Mouse (Mus musculus): ENCODE data around the gene Flcn. TPM values are rescaled to one million over a fixed set of nuclear protein-coding genes. Genes with fewer than 3 reads are reported as not detected.
"Not testable (repeated sequence)": the region's sequence is repeated elsewhere in the genome, so short reads cannot be mapped to it uniquely, and the experiment has no call there.

Gene Flcn
- polyA plus RNA-seq, 1 experiment from 2014 or later: 34.1 TPM

- peaks cover 16% of the 10 kb centered on the region; the same call in 1 of the 2 replicates for H3K36me3 ChIP-seq (ENCODE audit: control insufficient read depth, insufficient read depth, low read length)
- H3K4me1 ChIP-seq (ENCODE audit: control insufficient read depth, insufficient read depth, low read length): peaks cover 18% of the 10 kb centered on the region
- H3K9ac ChIP-seq (ENCODE audit: low read length); H3K4me3 ChIP-seq (replicated peaks; ENCODE audit: low read length); H3K9me3 ChIP-seq (replicated peaks; ENCODE audit: control insufficient read depth, low read length); H3K27me3 ChIP-seq (ENCODE audit: control insufficient read depth, insufficient read depth, low read length); H3K4me2 ChIP-seq (ENCODE audit: low read depth, low read length); H3K27ac ChIP-seq (ENCODE audit: low read length); ATAC-seq (ENCODE audit: insufficient read depth, low FRiP score): not testable (repeated sequence)
- WGBS: no CpG with 5 or more reads among the region's 1 CpGs
Observed at GRCm38 (mm10) chr11:59837789-59838188, 28.0 kb upstream of the Flcn start.

DNA sequence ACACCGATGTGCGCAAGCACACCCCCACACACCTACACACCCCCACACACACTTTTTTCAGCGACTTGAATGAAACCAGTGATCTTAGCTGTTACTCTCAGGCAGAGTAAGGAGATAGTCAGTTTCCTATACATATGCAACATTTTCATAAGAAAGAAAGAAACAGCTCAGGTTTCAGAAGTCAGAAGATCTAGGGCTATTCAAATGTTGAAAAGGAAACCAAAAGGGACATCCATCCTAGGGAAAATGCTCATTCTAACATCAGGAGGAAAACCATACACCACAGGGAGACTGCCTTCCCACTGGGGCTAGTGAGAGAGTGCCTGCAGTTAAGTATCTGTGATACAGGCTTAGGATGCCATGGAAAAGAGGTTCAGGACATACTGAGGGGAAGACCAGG lies 11.8 kb upstream of the Flcn start:
- no peaks in the 10 kb centered on the region for H3K4me1 ChIP-seq (ENCODE audit: control insufficient read depth, insufficient read depth, low read length)
- no peaks in the 10 kb centered on the region for H3K9me3 ChIP-seq (replicated peaks; ENCODE audit: control insufficient read depth, low read length)
- no peak overlapping the region for H3K4me3 ChIP-seq (replicated peaks; ENCODE audit: low read length)
- H3K27ac ChIP-seq (ENCODE audit: low read length): no peak overlapping the region
- 90% methylated on average over 3 of the region's 3 CpGs for WGBS
- ATAC-seq (ENCODE audit: insufficient read depth, low FRiP score): no peak
- H3K36me3 ChIP-seq (ENCODE audit: control insufficient read depth, insufficient read depth, low read length): peaks cover 19% of the 10 kb centered on the region
- no peak overlapping the region for H3K9ac ChIP-seq (ENCODE audit: low read length)
- no peaks in the 10 kb centered on the region for H3K27me3 ChIP-seq (ENCODE audit: control insufficient read depth, insufficient read depth, low read length)
- H3K4me2 ChIP-seq (ENCODE audit: low read depth, low read length): no peak overlapping the region

GRCm38 (mm10) chr11:59817916-59818315 lies 8.1 kb upstream of the Flcn start:
- ATAC-seq (ENCODE audit: insufficient read depth, low FRiP score): no peak
- no peak overlapping the region for H3K4me3 ChIP-seq (replicated peaks; ENCODE audit: low read length)
- no peaks in the 10 kb centered on the region for H3K9me3 ChIP-seq (replicated peaks; ENCODE audit: control insufficient read depth, low read length)
- no peaks in the 10 kb centered on the region for H3K27me3 ChIP-seq (ENCODE audit: control insufficient read depth, insufficient read depth, low read length)
- WGBS: 94% methylated on average over 3 of the region's 3 CpGs
- no peak overlapping the region for H3K9ac ChIP-seq (ENCODE audit: low read length)
- H3K36me3 ChIP-seq (ENCODE audit: control insufficient read depth, insufficient read depth, low read length): peaks cover 12% of the 10 kb centered on the region; the same call in 1 of the 2 replicates
- no peaks in the 10 kb centered on the region for H3K4me1 ChIP-seq (ENCODE audit: control insufficient read depth, insufficient read depth, low read length)
- no peak overlapping the region for H3K27ac ChIP-seq (ENCODE audit: low read length)
- H3K4me2 ChIP-seq (ENCODE audit: low read depth, low read length): no peak overlapping the region

DNA sequence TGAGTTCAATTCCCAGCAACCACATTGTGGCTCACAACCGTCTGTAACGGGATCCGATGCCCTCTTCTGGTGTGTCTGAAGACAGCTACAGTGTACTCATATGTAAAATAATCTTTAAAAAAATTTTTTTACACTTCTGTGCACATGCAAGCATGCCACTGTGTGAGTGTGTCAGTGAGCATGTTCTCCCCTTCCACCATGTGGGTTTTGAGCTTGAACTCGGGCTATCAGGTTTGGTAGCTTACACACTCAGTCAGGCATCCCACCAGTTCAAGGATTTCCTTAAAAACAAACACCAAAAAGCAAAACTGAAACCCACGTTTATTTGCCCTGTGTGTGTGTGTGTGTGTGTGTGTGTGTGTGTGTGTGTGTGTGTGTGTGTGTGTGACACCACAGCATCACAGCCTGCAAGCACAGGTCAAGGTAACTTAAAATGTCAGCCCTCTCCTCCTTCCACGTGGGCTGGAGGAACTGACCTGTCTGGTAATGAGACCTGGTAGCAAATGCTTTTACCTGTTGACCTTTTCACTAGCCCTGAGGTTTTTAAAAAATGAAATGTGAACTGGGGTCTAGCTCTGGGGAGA lies 5.8 kb upstream of the Flcn start:
- H3K4me1 ChIP-seq (ENCODE audit: control insufficient read depth, insufficient read depth, low read length): peaks cover 7% of the 10 kb centered on the region; the same call in 1 of the 2 replicates
- no peak overlapping the region for H3K4me2 ChIP-seq (ENCODE audit: low read depth, low read length)
- no peaks in the 10 kb centered on the region for H3K9me3 ChIP-seq (replicated peaks; ENCODE audit: control insufficient read depth, low read length)
- peaks cover 8% of the 10 kb centered on the region; the same call in 1 of the 2 replicates for H3K36me3 ChIP-seq (ENCODE audit: control insufficient read depth, insufficient read depth, low read length)
- ATAC-seq (ENCODE audit: insufficient read depth, low FRiP score): no peak
- H3K9ac ChIP-seq (ENCODE audit: low read length): no peak overlapping the region
- H3K4me3 ChIP-seq (replicated peaks; ENCODE audit: low read length): no peak overlapping the region
- H3K27me3 ChIP-seq (ENCODE audit: control insufficient read depth, insufficient read depth, low read length): no peaks in the 10 kb centered on the region
- WGBS: 83% methylated on average over 6 of the region's 6 CpGs
- no peak overlapping the region for H3K27ac ChIP-seq (ENCODE audit: low read length)

GRCm38 (mm10) chr11:59814936-59815335 lies 5.1 kb upstream of the Flcn start:
- no peaks in the 10 kb centered on the region for H3K9me3 ChIP-seq (replicated peaks; ENCODE audit: control insufficient read depth, low read length)
- no peaks in the 10 kb centered on the region for H3K27me3 ChIP-seq (ENCODE audit: control insufficient read depth, insufficient read depth, low read length)
- peaks cover 7% of the 10 kb centered on the region; the same call in 1 of the 2 replicates for H3K4me1 ChIP-seq (ENCODE audit: control insufficient read depth, insufficient read depth, low read length)
- no peak for ATAC-seq (ENCODE audit: insufficient read depth, low FRiP score)
- 85% methylated on average over 6 of the region's 6 CpGs for WGBS
- no peak overlapping the region for H3K9ac ChIP-seq (ENCODE audit: low read length)
- no peak overlapping the region for H3K4me3 ChIP-seq (replicated peaks; ENCODE audit: low read length)
- H3K4me2 ChIP-seq (ENCODE audit: low read depth, low read length): no peak overlapping the region
- H3K36me3 ChIP-seq (ENCODE audit: control insufficient read depth, insufficient read depth, low read length): 0 out of 2 replicates have a peak, but pooled peaks cover 8% of the 10 kb centered on the region
- no peak overlapping the region for H3K27ac ChIP-seq (ENCODE audit: low read length)

DNA sequence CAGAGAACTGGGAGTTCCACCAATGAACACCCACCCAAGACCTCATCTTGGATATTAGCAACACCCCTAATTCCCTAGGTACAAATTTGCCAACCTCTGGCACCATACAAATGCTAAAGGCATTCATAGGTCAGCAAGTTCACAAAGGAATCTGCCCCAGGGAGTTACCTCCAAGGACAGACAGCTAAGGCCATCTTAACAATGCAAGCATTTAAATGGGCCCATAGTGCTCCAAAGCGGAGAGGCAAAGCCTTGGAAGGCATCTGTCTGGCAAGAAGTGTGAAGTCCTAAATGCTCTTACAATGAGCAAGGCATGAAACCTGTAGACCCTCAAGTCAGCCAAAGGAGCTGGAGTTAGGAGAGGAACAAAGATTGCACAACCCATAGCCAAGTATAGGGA lies 4.5 kb upstream of the Flcn start:
- no peak overlapping the region for H3K9ac ChIP-seq (ENCODE audit: low read length)
- 95% methylated on average over 1 of the region's 1 CpGs for WGBS
- no peak for ATAC-seq (ENCODE audit: insufficient read depth, low FRiP score)
- peaks cover 7% of the 10 kb centered on the region; the same call in 1 of the 2 replicates for H3K4me1 ChIP-seq (ENCODE audit: control insufficient read depth, insufficient read depth, low read length)
- no peaks in the 10 kb centered on the region for H3K9me3 ChIP-seq (replicated peaks; ENCODE audit: control insufficient read depth, low read length)
- H3K27ac ChIP-seq (ENCODE audit: low read length): no peak overlapping the region
- no peaks in the 10 kb centered on the region for H3K27me3 ChIP-seq (ENCODE audit: control insufficient read depth, insufficient read depth, low read length)
- H3K4me2 ChIP-seq (ENCODE audit: low read depth, low read length): no peak overlapping the region
- H3K4me3 ChIP-seq (replicated peaks; ENCODE audit: low read length): no peak overlapping the region
- H3K36me3 ChIP-seq (ENCODE audit: control insufficient read depth, insufficient read depth, low read length): 0 out of 2 replicates have a peak, but pooled peaks cover 3% of the 10 kb centered on the region

DNA sequence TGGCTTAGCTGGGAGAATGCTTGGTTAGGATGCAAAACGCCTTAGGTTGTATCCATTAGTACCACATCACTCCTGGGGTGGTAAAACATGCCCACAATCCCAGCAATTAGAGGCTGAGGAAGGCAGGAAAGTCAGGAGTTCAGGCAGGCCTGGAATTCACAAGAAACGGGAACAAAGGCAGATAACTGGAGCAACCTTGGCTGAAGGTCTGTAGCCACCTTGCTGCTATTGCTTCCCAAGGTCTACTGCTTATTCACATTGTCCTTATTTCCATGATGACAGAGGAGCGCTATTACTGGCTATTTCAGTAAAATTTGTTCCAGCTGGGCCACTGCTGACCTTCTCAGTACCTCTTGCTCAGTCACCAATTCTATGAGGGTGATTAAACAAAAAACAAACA lies 3.5 kb upstream of the Flcn start:
- Histone ChIP-seq H3K27me3 (ENCODE audit: control insufficient read depth, insufficient read depth, low read length) (no peaks in the 10 kb centered on the region), H3K4me2 (ENCODE audit: low read depth, low read length) (no peak overlapping the region), H3K4me3 (replicated peaks; ENCODE audit: low read length) (no peak overlapping the region), H3K4me1 (ENCODE audit: control insufficient read depth, insufficient read depth, low read length) (peaks cover 14% of the 10 kb centered on the region), H3K36me3 (ENCODE audit: control insufficient read depth, insufficient read depth, low read length) (no peaks in the 10 kb centered on the region), H3K27ac (ENCODE audit: low read length) (no peak overlapping the region), H3K9ac (ENCODE audit: low read length) (no peak overlapping the region), H3K9me3 (replicated peaks; ENCODE audit: control insufficient read depth, low read length) (no peaks in the 10 kb centered on the region)
- no peak for ATAC-seq (ENCODE audit: insufficient read depth, low FRiP score)
- WGBS: 62% methylated on average over 3 of the region's 3 CpGs

DNA sequence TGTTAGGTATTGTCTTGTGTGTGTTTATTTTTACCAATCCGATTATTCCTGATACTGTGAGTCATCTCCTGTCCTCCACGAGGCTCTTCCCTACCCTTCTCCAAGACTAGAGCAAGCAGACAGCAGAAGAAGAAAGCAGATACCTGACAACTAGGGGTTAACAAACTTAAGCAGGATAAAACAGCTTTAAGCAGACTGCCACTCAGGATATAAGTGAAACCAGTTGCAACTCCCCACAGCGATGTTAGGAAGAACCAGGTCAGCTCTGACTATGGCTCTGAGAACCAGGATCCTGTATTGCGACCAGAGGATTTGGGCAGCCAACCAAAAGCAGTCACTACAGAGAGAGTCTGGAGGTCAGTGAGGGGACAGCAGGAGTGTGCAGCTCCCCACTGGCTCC lies 1.4 kb upstream of the Flcn start:
- H3K4me3 ChIP-seq (replicated peaks; ENCODE audit: low read length): no peak overlapping the region
- H3K27me3 ChIP-seq (ENCODE audit: control insufficient read depth, insufficient read depth, low read length): no peaks in the 10 kb centered on the region
- H3K4me2 ChIP-seq (ENCODE audit: low read depth, low read length): no peak overlapping the region
- H3K27ac ChIP-seq (ENCODE audit: low read length): no peak overlapping the region
- H3K4me1 ChIP-seq (ENCODE audit: control insufficient read depth, insufficient read depth, low read length): peaks cover 14% of the 10 kb centered on the region
- no peak overlapping the region for H3K9ac ChIP-seq (ENCODE audit: low read length)
- ATAC-seq (ENCODE audit: insufficient read depth, low FRiP score): no peak
- H3K36me3 ChIP-seq (ENCODE audit: control insufficient read depth, insufficient read depth, low read length): no peaks in the 10 kb centered on the region
- 60% methylated on average over 4 of the region's 4 CpGs for WGBS
- H3K9me3 ChIP-seq (replicated peaks; ENCODE audit: control insufficient read depth, low read length): no peaks in the 10 kb centered on the region

DNA sequence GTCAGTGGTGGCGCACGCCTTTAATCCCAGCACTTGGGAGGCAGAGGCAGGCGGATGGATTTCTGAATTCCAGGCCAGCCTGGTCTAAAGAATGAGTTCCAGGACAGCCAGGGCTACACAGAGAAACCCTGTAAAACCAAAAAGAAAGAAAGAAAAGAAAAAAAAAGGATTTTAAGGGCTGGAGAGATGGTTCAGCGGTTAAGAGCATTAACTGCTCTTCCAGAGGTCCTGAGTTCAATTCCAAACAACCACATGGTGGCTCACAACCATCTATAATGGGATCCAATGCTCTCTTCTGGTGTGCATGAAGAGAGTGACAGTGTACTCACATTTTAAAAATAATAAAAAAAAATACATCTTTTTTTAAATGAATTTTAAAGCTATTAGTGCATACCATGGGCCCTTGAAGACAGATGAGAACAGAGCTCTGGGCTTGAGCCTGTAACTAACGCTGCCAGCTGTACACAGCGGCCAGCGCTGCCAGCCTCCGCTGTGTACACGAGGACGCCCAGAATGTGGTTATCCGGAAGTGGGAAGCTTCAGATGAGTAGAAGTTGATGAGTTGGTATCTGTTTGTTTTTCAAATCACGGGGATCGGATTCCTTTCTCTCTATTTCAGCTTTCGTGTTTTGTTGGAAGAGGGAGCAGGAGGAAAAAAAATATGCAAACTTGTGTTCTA lies 803 bp upstream of the Flcn start:
- Histone ChIP-seq H3K27ac (ENCODE audit: low read length) (peak overlapping the region; percentile 97), H3K4me3 (replicated peaks; ENCODE audit: low read length) (peak overlapping the region; percentile 76), H3K4me1 (ENCODE audit: control insufficient read depth, insufficient read depth, low read length) (peaks cover 14% of the 10 kb centered on the region), H3K9me3 (replicated peaks; ENCODE audit: control insufficient read depth, low read length) (no peaks in the 10 kb centered on the region), H3K36me3 (ENCODE audit: control insufficient read depth, insufficient read depth, low read length) (no peaks in the 10 kb centered on the region), H3K9ac (ENCODE audit: low read length) (peak overlapping the region; percentile 98), H3K27me3 (ENCODE audit: control insufficient read depth, insufficient read depth, low read length) (no peaks in the 10 kb centered on the region), H3K4me2 (ENCODE audit: low read depth, low read length) (peak overlapping the region; percentile 78)
- WGBS: 54% methylated on average over 14 of the region's 14 CpGs
- no peak for ATAC-seq (ENCODE audit: insufficient read depth, low FRiP score)

Data from stomach, embryonic 16.5 days (tissue).